Mouse (Mus musculus) heart, postnatal 0 days (tissue): ENCODE measurements around the gene Prm3.

Experiments used
- CTCF ChIP-seq: IDR thresholded peaks from 2 replicates; pipeline ENCODE4 v1.5.1; 2016; ENCODE audit warnings: antibody characterized with exemption, control low read depth, low read depth
- EP300 ChIP-seq: IDR thresholded peaks from 2 replicates; pipeline ENCODE4 v1.6.1; 2016; ENCODE audit warnings: antibody characterized with exemption, low read depth

DNA sequence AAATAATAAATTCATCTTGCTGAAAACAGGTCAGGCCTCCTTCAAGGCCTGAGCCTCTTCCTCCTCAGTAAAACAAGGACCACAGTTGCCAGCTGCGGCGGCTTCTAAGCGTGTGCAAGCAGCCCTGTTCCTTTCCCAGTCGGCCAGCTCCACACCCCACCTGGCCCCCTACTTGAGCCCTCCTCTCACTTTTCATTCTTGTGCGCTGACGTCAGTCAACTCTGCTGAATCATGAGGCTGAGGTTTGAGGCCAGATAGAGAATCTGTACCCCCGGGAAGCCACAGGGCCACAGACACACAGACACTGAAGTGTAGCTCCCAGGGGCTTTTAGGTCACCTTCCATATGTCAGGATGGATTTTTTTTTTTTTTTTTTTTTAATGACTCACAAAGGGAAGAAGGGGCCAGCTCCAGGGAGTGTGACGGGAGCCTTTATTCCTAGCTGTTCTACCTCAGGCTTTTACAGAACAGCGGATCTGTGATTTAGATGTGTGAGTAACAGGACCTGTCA lies 8.8 kb downstream of the Prm3 start:
- TF ChIP-seq EP300, result no peak
- no peak for TF ChIP-seq CTCF
